ENCODE assay signal across 8 mouse cellular contexts in genomic region chr10:127041274-127041766, GRCm38 (mm10). TPM values are rescaled to one million over a fixed set of nuclear protein-coding genes. Genes with fewer than 3 reads are reported as not detected.
DNase-seq lines count a peak whose midpoint lies in the region; TF ChIP-seq lines count a peak whose summit lies in the region.

Gene Mettl1 (plus strand): TSS chr10:127041414.
Gene Eef1akmt3 (minus strand): TSS chr10:127041513.

- TF ChIP-seq CTCF in gastrocnemius, adult 2 months (IDR thresholded peaks at IDR 0.05), result no peak

- H3K27me3 ChIP-seq in megakaryocyte, embryonic 14.5 days (replicated peaks), result peaks cover 35% of the 10 kb centered on the region

- peaks cover 38% of the 10 kb centered on the region for H3K4me1 ChIP-seq in megakaryocyte, embryonic 14.5 days

- H3K9me3 ChIP-seq in megakaryocyte, embryonic 14.5 days, result no peaks in the 10 kb centered on the region

- peak within 1 kb of the TSS; percentile 89 for H3K4me3 ChIP-seq in gastrocnemius, adult 2 months
- H3K4me3 ChIP-seq in megakaryocyte, embryonic 14.5 days (replicated peaks), result peak within 1 kb of the TSS; percentile 94

- peak; percentile 55 for DNase-seq in gastrocnemius, adult 2 months
- no peak for DNase-seq in gastrocnemius, adult 8-10 months (ENCODE audit: low spot score in 2 of 2)
- peak; percentile 61 for DNase-seq in 3T3-L1 (ENCODE audit: low read depth, low spot score)
- peak; percentile 46 for DNase-seq in adrenal gland, postnatal 25 days
- peak; percentile 50 to 52 for DNase-seq in gastrocnemius, postnatal 4 days (ENCODE audit: low spot score in 2 of 2)
- DNase-seq in kidney, postnatal 10 days, result peak; percentile 64
- DNase-seq in testis, postnatal 14 days (ENCODE audit: low spot score), result peak; percentile 51

- H3K36me3 ChIP-seq in megakaryocyte, embryonic 14.5 days (replicated peaks; ENCODE audit: low read length), result peaks cover 18% of the 10 kb centered on the region

- intact Hi-C loops in gastrocnemius, adult 2 months (cut with DNase I), result no loop called here

- H3K27ac ChIP-seq in gastrocnemius, adult 2 months, result peak within 1 kb of the TSS; percentile 88

RNA-seq across cellular contexts. Expression of gene Mettl1, which starts in this region (rescaled TPM):
- 10 to 100 TPM in 1 of 2 experiments, 1 to 10 TPM in 1; 9.5 to 10.5 TPM for total RNA-seq in gastrocnemius, adult 2 months (2021)
- total RNA-seq in gastrocnemius, adult 8-10 months (2022), result 10 to 100 TPM in 1 of 4 experiments, 1 to 10 TPM in 3; 8.6 to 12.4 (median 9.6) TPM
- 17.6 and 23.0 TPM in 2 replicates for total RNA-seq in adrenal gland, postnatal 25 days (2021)
- total RNA-seq in gastrocnemius, postnatal 4 days (2021), result 10 to 100 TPM; 18.3 to 18.8 TPM
- 1.9 and 12.1 TPM in 2 replicates for polyA plus RNA-seq in megakaryocyte, embryonic 14.5 days (2012; ENCODE audit: insufficient read depth, low replicate concordance)

RNA-seq across cellular contexts. Expression of gene Eef1akmt3, which starts in this region (rescaled TPM):
- under 1 TPM; 0.08 TPM for total RNA-seq in gastrocnemius, adult 2 months (2021)
- total RNA-seq in gastrocnemius, adult 8-10 months (2022), result not detected
- 0.49 TPM in 1 of 2 replicates, not detected in the other for total RNA-seq in adrenal gland, postnatal 25 days (2021)
- total RNA-seq in gastrocnemius, postnatal 4 days (2021), result 1 to 10 TPM in 1 of 2 experiments, under 1 TPM in 1; 0.78 to 1.1 TPM
- 0.08 TPM in 1 of 2 replicates, not detected in the other for polyA plus RNA-seq in megakaryocyte, embryonic 14.5 days (2012; ENCODE audit: insufficient read depth, low replicate concordance)

Comparison
In these comparisons a context has a peak if more than half of its experiments do, and no peak if none do; other contexts are left out.
1. DNase-seq: peak in gastrocnemius, adult 2 months (single experiment), 3T3-L1 (single experiment), adrenal gland, postnatal 25 days (single experiment), gastrocnemius, postnatal 4 days (2 of 2), kidney, postnatal 10 days (single experiment) and testis, postnatal 14 days (single experiment); none in gastrocnemius, adult 8-10 months (0 of 2).